Mouse (Mus musculus) mature B cell (primary cell): ENCODE measurements around the gene Slc2a2.

ENCODE experiments used
- in situ Hi-C: fragments of 300-500 bp; cut with MboI; formaldehyde crosslinking; loops from 2 replicates; pipeline ENCODE4 v1.14.3; 2019

Slc2a2 gene

GRCm38 (mm10) chr3:28697797-28698196 is at the start of gene Slc2a2:
Slc2a2 (plus strand) TSS chr3:28697903.
- in situ Hi-C loops: no loop called here

GRCm38 (mm10) chr3:28652574-28652973 is 45.1 kb upstream of the Slc2a2 start:
- in situ Hi-C loops: no loop called here

GRCm38 (mm10) chr3:28653043-28653442 is 44.7 kb upstream of the Slc2a2 start:
- in situ Hi-C loops: no loop called here

GRCm38 (mm10) chr3:28654740-28655139 is 43.0 kb upstream of the Slc2a2 start:
- in situ Hi-C loops: no loop called here

- in situ Hi-C loops: no loop called here
Measured at GRCm38 (mm10) chr3:28658349-28658748, 39.4 kb upstream of the Slc2a2 start.

GRCm38 (mm10) chr3:28680851-28681250 is 16.9 kb upstream of the Slc2a2 start:
- in situ Hi-C loops: no loop called here

GRCm38 (mm10) chr3:28681866-28682265 is 15.8 kb upstream of the Slc2a2 start:
- in situ Hi-C loops: no loop called here

- in situ Hi-C loops: no loop called here
Measured at GRCm38 (mm10) chr3:28682411-28682810, 15.3 kb upstream of the Slc2a2 start.

- in situ Hi-C loops: no loop called here
Measured at GRCm38 (mm10) chr3:28685510-28685909, 12.2 kb upstream of the Slc2a2 start.

- in situ Hi-C loops: no loop called here
Measured at GRCm38 (mm10) chr3:28694811-28695210, 2.9 kb upstream of the Slc2a2 start.

- in situ Hi-C loops: no loop called here
Measured at GRCm38 (mm10) chr3:28695608-28696007, 2.1 kb upstream of the Slc2a2 start.

GRCm38 (mm10) chr3:28696162-28696561 is 1.5 kb upstream of the Slc2a2 start:
- in situ Hi-C loops: no loop called here

GRCm38 (mm10) chr3:28699601-28700000 is 1.9 kb downstream of the Slc2a2 start:
- in situ Hi-C loops: no loop called here

- in situ Hi-C loops: no loop called here
Measured at GRCm38 (mm10) chr3:28705522-28706137, 7.9 kb downstream of the Slc2a2 start.

GRCm38 (mm10) chr3:28706736-28707135 is 9.0 kb downstream of the Slc2a2 start:
- in situ Hi-C loops: no loop called here

- in situ Hi-C loops: no loop called here
Measured at GRCm38 (mm10) chr3:28709740-28710139, 12.0 kb downstream of the Slc2a2 start.

GRCm38 (mm10) chr3:28713913-28714698 is 16.4 kb downstream of the Slc2a2 start:
- in situ Hi-C loops: no loop called here

GRCm38 (mm10) chr3:28718521-28718920 is 20.8 kb downstream of the Slc2a2 start:
- in situ Hi-C loops: no loop called here

- in situ Hi-C loops: no loop called here
Measured at GRCm38 (mm10) chr3:28721218-28721617, 23.5 kb downstream of the Slc2a2 start.

GRCm38 (mm10) chr3:28721838-28722237 is 24.1 kb downstream of the Slc2a2 start:
- in situ Hi-C loops: no loop called here

GRCm38 (mm10) chr3:28722531-28722930 is 24.8 kb downstream of the Slc2a2 start:
- in situ Hi-C loops: no loop called here

GRCm38 (mm10) chr3:28723534-28723933 is 25.8 kb downstream of the Slc2a2 start:
- in situ Hi-C loops: no loop called here

GRCm38 (mm10) chr3:28725203-28725602 is 27.5 kb downstream of the Slc2a2 start:
- in situ Hi-C loops: loop anchor here (25.0 kb wide), 1 partner anchor 563 kb away; no protein-coding TSS in a partner anchor
